Mouse (Mus musculus) ES-Bruce4 (cell line): ENCODE results near the gene Scn8a.

ENCODE experiments used
- CTCF ChIP-seq: IDR thresholded peaks from one replicate; pipeline ENCODE4 v1.8.1; 2011; ENCODE audit warnings: low read depth, low read length
- POLR2A ChIP-seq: IDR thresholded peaks from one replicate; pipeline ENCODE4 v1.8.1; 2011; ENCODE audit warnings: low read length; ENCODE audit not compliant: insufficient read depth

GRCm38 (mm10) chr15:101076071-101077000 lies 206.7 kb downstream of the Scn8a start:
- TF ChIP-seq POLR2A (no peak), CTCF (no peak)
